Mouse (Mus musculus): ENCODE data around the gene Prkn.

Prkn gene

GRCm38 (mm10) chr17:11156119-11156518 lies 315.9 kb downstream of the Prkn start:
- no peak for DNase-seq

GRCm38 (mm10) chr17:11157536-11157935 lies 317.4 kb downstream of the Prkn start:
- DNase-seq = peak; percentile 85

GRCm38 (mm10) chr17:11161436-11161835 lies 321.3 kb downstream of the Prkn start:
- DNase-seq = no peak

GRCm38 (mm10) chr17:11162770-11163169 lies 322.6 kb downstream of the Prkn start:
- no peak for DNase-seq

- DNase-seq = no peak
These were observed 347.2 kb downstream of the Prkn start for GRCm38 (mm10) chr17:11187356-11187755.

- no peak for DNase-seq
These were observed 348.3 kb downstream of the Prkn start for GRCm38 (mm10) chr17:11188494-11188893.

- no peak for DNase-seq
These were observed 350.1 kb downstream of the Prkn start for GRCm38 (mm10) chr17:11190306-11190705.

GRCm38 (mm10) chr17:11198134-11198533 lies 357.9 kb downstream of the Prkn start:
- no peak for DNase-seq

GRCm38 (mm10) chr17:11209063-11209462 lies 368.9 kb downstream of the Prkn start:
- peak; percentile 36 for DNase-seq

GRCm38 (mm10) chr17:11211006-11211405 lies 370.8 kb downstream of the Prkn start:
- DNase-seq = no peak

- DNase-seq = peak; percentile 13
These were observed 371.4 kb downstream of the Prkn start for GRCm38 (mm10) chr17:11211591-11211990.

GRCm38 (mm10) chr17:11213689-11214088 lies 373.5 kb downstream of the Prkn start:
- no peak for DNase-seq

- DNase-seq = no peak
These were observed 388.8 kb downstream of the Prkn start for GRCm38 (mm10) chr17:11229011-11229410.

GRCm38 (mm10) chr17:11229426-11229825 lies 389.2 kb downstream of the Prkn start:
- no peak for DNase-seq

GRCm38 (mm10) chr17:11230604-11231395 lies 390.6 kb downstream of the Prkn start:
- no peak for DNase-seq

- DNase-seq = no peak
These were observed 395.1 kb downstream of the Prkn start for GRCm38 (mm10) chr17:11235273-11235672.

- no peak for DNase-seq
These were observed 404.9 kb downstream of the Prkn start for GRCm38 (mm10) chr17:11245040-11245439.

GRCm38 (mm10) chr17:11249216-11249615 lies 409.0 kb downstream of the Prkn start:
- DNase-seq = no peak

- no peak for DNase-seq
These were observed 420.5 kb downstream of the Prkn start for GRCm38 (mm10) chr17:11260663-11261062.

GRCm38 (mm10) chr17:11261679-11262078 lies 421.5 kb downstream of the Prkn start:
- no peak for DNase-seq

- no peak for DNase-seq
These were observed 427.8 kb downstream of the Prkn start for GRCm38 (mm10) chr17:11267951-11268350.

GRCm38 (mm10) chr17:11270179-11270578 lies 430.0 kb downstream of the Prkn start:
- DNase-seq = peak; percentile 42

GRCm38 (mm10) chr17:11271876-11272275 lies 431.7 kb downstream of the Prkn start:
- DNase-seq = peak; percentile 43

- DNase-seq = no peak
These were observed 444.1 kb downstream of the Prkn start for GRCm38 (mm10) chr17:11284246-11284645.

- no peak for DNase-seq
These were observed 450.0 kb downstream of the Prkn start for GRCm38 (mm10) chr17:11290183-11290582.
